Mouse (Mus musculus) lung, adult 2 months (tissue): Measurements from ENCODE around the gene Garnl3.

Experiments
- CTCF ChIP-seq: fragments of 200-500 bp; IDR thresholded peaks from 2 replicates; pipeline ENCODE4 v1.5.1; 2011; ENCODE audit warnings: mild to moderate bottlenecking, low read length, control low read depth; ENCODE audit not compliant: insufficient read depth
- POLR2A ChIP-seq: fragments of 200-500 bp; IDR thresholded peaks from 2 replicates; pipeline ENCODE4 v1.6.1; 2011; ENCODE audit warnings: low read depth, mild to moderate bottlenecking, control low read depth, low read length, borderline replicate concordance; ENCODE audit errors: extremely low read depth

GRCm38 (mm10) chr2:33173686-33174085 lies 42.2 kb upstream of the Garnl3 start:
- TF ChIP-seq POLR2A (no peak), CTCF (no peak)
